Mouse (Mus musculus) liver, postnatal 0 days (tissue): Measurements from ENCODE around the gene Adgrl2. TPM values are rescaled to one million over a fixed set of nuclear protein-coding genes. Genes with fewer than 3 reads are reported as not detected.

Experiments used
- ATAC-seq: fragments of 200-750 bp; cut with Nextera tagmentation; 2 replicates; pipeline ENCODE4 v1.8.0; 2017; ENCODE audit warnings: mild to moderate bottlenecking, moderate library complexity
- DNase-seq: peaks from one replicate; pipeline ENCODE4 v3.0.0-alpha.2; 2016
- H3K27ac ChIP-seq: fragments of 300-500 bp; sonication (generic); 2 replicates; pipeline ENCODE4 v1.5.1; 2014; ENCODE audit warnings: antibody characterized with exemption, moderate library complexity, mild to moderate bottlenecking, low read depth
- H3K27me3 ChIP-seq: fragments of 300-500 bp; sonication (generic); 2 replicates; pipeline ENCODE4 v1.6.1; 2014; ENCODE audit warnings: low read length, control low read depth, mixed read lengths; ENCODE audit not compliant: insufficient read depth
- H3K36me3 ChIP-seq: fragments of 300-500 bp; sonication (generic); replicated peaks from 2 replicates; pipeline ENCODE4 v1.6.1; 2014; ENCODE audit warnings: mild to moderate bottlenecking, control low read depth, low read length, moderate library complexity, mixed read lengths; ENCODE audit not compliant: insufficient read depth
- H3K4me1 ChIP-seq: fragments of 300-500 bp; sonication (generic); 2 replicates; pipeline ENCODE4 v1.6.1; 2014; ENCODE audit warnings: antibody characterized with exemption, mild to moderate bottlenecking, control low read depth; ENCODE audit not compliant: insufficient read depth
- H3K4me2 ChIP-seq: fragments of 300-500 bp; sonication (generic); 2 replicates; pipeline ENCODE4 v1.6.1; 2014; ENCODE audit warnings: low read depth, mild to moderate bottlenecking, low read length, moderate library complexity, mixed read lengths
- H3K4me3 ChIP-seq: fragments of 300-500 bp; sonication (generic); 2 replicates; pipeline ENCODE4 v1.5.1; 2014; ENCODE audit warnings: low read depth, low read length
- H3K9ac ChIP-seq: fragments of 300-500 bp; sonication (generic); replicated peaks from 2 replicates; pipeline ENCODE4 v1.6.1; 2014; ENCODE audit warnings: mild to moderate bottlenecking, moderate library complexity
- H3K9me3 ChIP-seq: fragments of 300-500 bp; sonication (generic); 2 replicates; pipeline ENCODE4 v1.6.1; 2016; ENCODE audit warnings: mild to moderate bottlenecking, control low read depth, low read length, mixed read lengths
- CTCF ChIP-seq: sonication (generic); IDR thresholded peaks from 2 replicates; pipeline ENCODE4 v1.5.1; 2016; ENCODE audit warnings: antibody characterized with exemption, low read depth
- EP300 ChIP-seq: IDR thresholded peaks from 2 replicates; pipeline ENCODE4 v1.6.1; 2016; ENCODE audit warnings: antibody characterized with exemption, low read depth, mild to moderate bottlenecking
- WGBS: fragments of 180-500 bp; shearing (Covaris S2); extraction: QIAGEN DNeasy Blood & Tissue Kit; methylation state at CpG from one replicate; pipeline ENCODE4 v1.1.7; 2014; ENCODE audit not compliant: insufficient replicate concordance; 5-methylcytosine and 5-hydroxymethylcytosine counted together
- polyA plus RNA-seq: library from polyadenylated mRNA; unstranded; fragments of >200 nt; fragmentation: Nextera tagmentation; extraction: Ambion mirVana; gene quantifications from 2 replicates; pipeline ENCODE4 v1.2.1, GENCODE M21; 2015

Adgrl2 gene
- polyA plus RNA-seq, 1 experiment from 2014 or later = 9.1 TPM

GRCm38 (mm10) chr3:148819323-148820046, 170.9 kb downstream of the Adgrl2 start:
- Histone ChIP-seq H3K27ac (no peak overlapping the region), H3K4me3 (no peak overlapping the region), H3K36me3 (peaks cover 49% of the 10 kb centered on the region), H3K9me3 (no peaks in the 10 kb centered on the region), H3K4me1 (no peaks in the 10 kb centered on the region), H3K27me3 (no peaks in the 10 kb centered on the region), H3K4me2 (no peak overlapping the region), H3K9ac (no peak overlapping the region)
- TF ChIP-seq EP300 (no peak), CTCF (no peak)
- 85% methylated on average over 33 of the region's 33 CpGs for WGBS
- ATAC-seq (no peak), DNase-seq (no peak)

DNA sequence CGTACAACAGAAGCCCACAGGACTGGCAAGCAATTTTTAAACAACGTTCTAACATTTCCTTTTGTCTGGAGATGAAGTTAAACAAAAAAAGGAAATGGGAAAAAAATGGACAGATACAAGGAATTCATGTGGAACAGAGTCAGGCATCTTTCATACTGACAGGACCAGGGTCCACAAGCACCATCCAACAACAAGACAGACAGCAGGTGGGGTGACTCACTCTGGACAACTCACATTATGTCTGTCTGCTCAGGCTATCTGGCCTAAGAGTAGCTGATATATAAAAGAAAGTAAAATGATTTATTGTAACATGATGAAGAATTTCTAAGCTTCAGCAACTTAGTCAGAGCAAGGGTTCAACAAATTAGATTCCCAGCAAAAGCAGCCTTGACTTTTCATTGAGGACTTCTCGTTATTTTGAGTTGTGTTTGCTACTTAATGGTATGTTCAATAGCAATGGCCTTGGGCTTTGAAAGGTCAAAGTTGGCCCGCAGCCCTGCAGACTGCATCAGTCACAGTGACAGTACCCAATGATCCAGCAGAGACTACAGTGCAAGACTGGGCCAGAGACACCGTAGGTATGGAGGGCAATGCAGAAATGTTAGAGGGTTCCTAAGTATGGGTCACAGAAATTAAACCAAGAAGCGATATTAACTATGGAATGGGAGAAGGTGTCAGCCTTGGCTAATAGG, 171.8 kb downstream of the Adgrl2 start:
- H3K36me3 ChIP-seq = peaks cover 47% of the 10 kb centered on the region
- H3K27me3 ChIP-seq = no peaks in the 10 kb centered on the region
- DNase-seq = no peak
- no peak overlapping the region for H3K4me3 ChIP-seq
- WGBS = 78% methylated on average over 6 of the region's 6 CpGs
- H3K9me3 ChIP-seq = no peaks in the 10 kb centered on the region
- no peaks in the 10 kb centered on the region for H3K4me1 ChIP-seq
- H3K4me2 ChIP-seq = no peak overlapping the region
- H3K27ac ChIP-seq = no peak overlapping the region
- no peak for ATAC-seq
- TF ChIP-seq EP300 (no peak), CTCF (no peak)
- no peak overlapping the region for H3K9ac ChIP-seq

DNA sequence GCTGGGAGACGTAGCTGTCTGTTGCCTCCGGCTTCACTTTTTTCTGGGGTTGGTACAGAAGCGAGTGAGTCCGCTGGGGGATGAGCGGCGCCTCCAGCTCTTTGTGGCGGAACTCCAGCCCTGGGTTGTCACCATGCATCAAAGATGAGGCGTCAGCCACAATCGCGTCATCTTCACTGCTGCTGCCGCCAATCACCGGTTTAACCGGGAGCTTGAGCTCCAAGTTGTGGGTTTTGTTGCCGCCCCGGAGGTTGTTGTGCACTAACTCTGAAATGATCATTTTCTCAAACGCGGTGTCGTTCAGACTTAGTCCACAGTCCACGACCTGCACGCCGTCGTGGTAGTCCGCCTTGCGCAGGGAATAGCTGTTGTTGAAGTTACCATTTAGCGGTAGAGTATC, 172.9 kb downstream of the Adgrl2 start:
- ATAC-seq = no peak
- Histone ChIP-seq H3K36me3 (peaks cover 41% of the 10 kb centered on the region), H3K27me3 (no peaks in the 10 kb centered on the region), H3K9me3 (no peaks in the 10 kb centered on the region), H3K4me2 (no peak overlapping the region), H3K27ac (no peak overlapping the region), H3K9ac (no peak overlapping the region), H3K4me1 (no peaks in the 10 kb centered on the region), H3K4me3 (no peak overlapping the region)
- no peak for TF ChIP-seq EP300
- no peak for TF ChIP-seq CTCF
- WGBS = 95% methylated on average over 25 of the region's 25 CpGs
- no peak for DNase-seq

DNA sequence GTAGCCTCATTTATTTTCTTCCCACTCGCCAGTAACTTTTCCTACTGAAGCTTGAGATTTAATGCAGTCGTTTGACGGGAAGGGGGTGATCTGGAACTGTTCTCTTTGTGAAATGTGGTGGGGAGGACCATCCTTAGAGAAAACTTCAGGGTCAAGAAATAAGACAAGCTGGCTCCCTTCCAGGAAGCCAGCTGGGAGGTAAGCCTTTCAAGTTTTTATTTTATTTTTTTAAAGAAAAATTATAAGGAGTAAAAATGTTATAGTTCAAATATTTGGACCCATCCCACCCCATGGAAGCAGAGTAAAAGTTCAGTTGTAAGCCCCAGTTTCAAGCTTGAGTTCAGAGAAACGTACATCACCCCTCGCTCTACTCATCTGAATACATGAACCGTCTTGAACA, 177.2 kb downstream of the Adgrl2 start:
- Histone ChIP-seq H3K36me3 (peaks cover 20% of the 10 kb centered on the region), H3K27ac (no peak overlapping the region), H3K4me3 (no peak overlapping the region), H3K4me2 (no peak overlapping the region), H3K9ac (no peak overlapping the region), H3K4me1 (no peaks in the 10 kb centered on the region), H3K27me3 (no peaks in the 10 kb centered on the region), H3K9me3 (no peaks in the 10 kb centered on the region)
- no peak for DNase-seq
- 71% methylated on average over 6 of the region's 6 CpGs for WGBS
- TF ChIP-seq EP300 (no peak), CTCF (no peak)
- no peak for ATAC-seq

- Histone ChIP-seq H3K9ac (no peak overlapping the region), H3K4me2 (no peak overlapping the region), H3K9me3 (no peaks in the 10 kb centered on the region), H3K27me3 (no peaks in the 10 kb centered on the region), H3K27ac (no peak overlapping the region), H3K36me3 (peaks cover 10% of the 10 kb centered on the region), H3K4me3 (no peak overlapping the region), H3K4me1 (no peaks in the 10 kb centered on the region)
- ATAC-seq = no peak
- DNase-seq = no peak
- TF ChIP-seq CTCF (no peak), EP300 (no peak)
- 74% methylated on average over 1 of the region's 1 CpGs for WGBS
Measured at GRCm38 (mm10) chr3:148812059-148812458, 178.3 kb downstream of the Adgrl2 start.

DNA sequence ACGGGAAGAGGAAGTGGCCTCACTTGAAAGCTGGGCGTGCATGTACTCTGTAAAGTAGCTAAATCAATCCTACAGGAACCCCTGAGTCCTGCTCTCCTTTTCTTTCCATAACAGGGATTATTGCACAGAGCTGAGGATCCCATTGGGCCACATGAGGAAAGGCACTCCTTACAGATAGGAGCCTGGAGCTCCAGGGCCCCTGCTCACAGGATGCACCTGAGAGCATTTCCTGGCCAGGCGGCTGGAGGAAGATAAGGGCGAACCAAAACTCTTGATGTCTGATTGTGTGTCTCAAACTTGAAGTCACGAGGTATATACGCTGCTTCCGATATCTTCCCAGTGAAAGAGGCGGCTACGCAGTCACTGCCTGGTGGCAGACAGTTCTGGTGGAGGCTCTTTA, 183.4 kb downstream of the Adgrl2 start:
- WGBS = 35% methylated on average over 9 of the region's 9 CpGs
- H3K4me3 ChIP-seq = no peak overlapping the region
- H3K4me1 ChIP-seq = no peaks in the 10 kb centered on the region
- DNase-seq (no peak), ATAC-seq (no peak)
- no peaks in the 10 kb centered on the region for H3K27me3 ChIP-seq
- H3K4me2 ChIP-seq = no peak overlapping the region
- H3K9me3 ChIP-seq = no peaks in the 10 kb centered on the region
- TF ChIP-seq EP300 (no peak), CTCF (no peak)
- no peak overlapping the region for H3K9ac ChIP-seq
- no peaks in the 10 kb centered on the region for H3K36me3 ChIP-seq
- no peak overlapping the region for H3K27ac ChIP-seq
